Mouse (Mus musculus): ENCODE results near the gene Ugt1a6a.

- TF ChIP-seq CTCF (IDR thresholded peaks at IDR 0.05; ENCODE audit: low read depth, low read length) (no peak), POLR2A (IDR thresholded peaks at IDR 0.05; ENCODE audit: extremely low read depth, insufficient read depth, low read length) (no peak)
These were observed 2.7 kb downstream of the Ugt1a6a start for GRCm38 (mm10) chr1:88137264-88137663.
